Mouse (Mus musculus) common myeloid progenitor, adult 5-6 weeks (primary cell): ENCODE data around the gene Smok3c. TPM values are rescaled to one million over a fixed set of nuclear protein-coding genes. Genes with fewer than 3 reads are reported as not detected.
"Not testable (repeated sequence)": the region's sequence is repeated elsewhere in the genome, so short reads cannot be mapped to it uniquely, and the experiment has no call there.

ENCODE experiments used
- ATAC-seq: replicated peaks from 2 replicates; pipeline ENCODE4 v1.8.0; 2016; ENCODE audit warnings: low read depth, mild to moderate bottlenecking, moderate TSS enrichment, inconsistent platforms; ENCODE audit not compliant: poor library complexity, severe bottlenecking
- total RNA-seq: library from RNA; stranded (forward); fragments of 200-1000, 187-1606 nt; gene quantifications from 2 replicates; pipeline ENCODE4 v1.2.3, GENCODE M21; 2017

Gene Smok3c
- total RNA-seq, result not detected in 2 replicates

GRCm38 (mm10) chr5:138052894-138053293 lies at the start of gene Smok3c:
Gene Smok3c (plus strand): TSS chr5:138053194.
- not testable (repeated sequence) for ATAC-seq

GRCm38 (mm10) chr5:138009437-138009836 lies 43.6 kb upstream of the Smok3c start:
- ATAC-seq, result no peak

- no peak for ATAC-seq
Measured at GRCm38 (mm10) chr5:138012382-138012781, 40.6 kb upstream of the Smok3c start.

- no peak for ATAC-seq
Measured at GRCm38 (mm10) chr5:138016530-138016929, 36.5 kb upstream of the Smok3c start.

GRCm38 (mm10) chr5:138016997-138017396 lies 36.0 kb upstream of the Smok3c start:
- ATAC-seq, result no peak

- not testable (repeated sequence) for ATAC-seq
Measured at GRCm38 (mm10) chr5:138019577-138019976, 33.4 kb upstream of the Smok3c start.

- not testable (repeated sequence) for ATAC-seq
Measured at GRCm38 (mm10) chr5:138020961-138021479, 32.0 kb upstream of the Smok3c start, which contains the start of the genes Smok3a and Smok3b. Gene Smok3a (plus strand): TSS chr5:138021261. Gene Smok3b (plus strand): TSS chr5:138021429.

- ATAC-seq, result no peak
Measured at GRCm38 (mm10) chr5:138073803-138074202, 20.8 kb downstream of the Smok3c start.

GRCm38 (mm10) chr5:138075684-138076083 lies 22.7 kb downstream of the Smok3c start:
- no peak for ATAC-seq

- ATAC-seq, result no peak
Measured at GRCm38 (mm10) chr5:138076148-138076547, 23.2 kb downstream of the Smok3c start.

GRCm38 (mm10) chr5:138080456-138080855 lies 27.5 kb downstream of the Smok3c start:
- ATAC-seq, result no peak

GRCm38 (mm10) chr5:138081446-138081845 lies 28.5 kb downstream of the Smok3c start:
- no peak for ATAC-seq

- ATAC-seq, result no peak
Measured at GRCm38 (mm10) chr5:138083318-138083900, 30.4 kb downstream of the Smok3c start.

- ATAC-seq, result no peak
Measured at GRCm38 (mm10) chr5:138083936-138084335, 30.9 kb downstream of the Smok3c start.

- peak; percentile 24; the same call in 1 of the 2 replicates for ATAC-seq
Measured at GRCm38 (mm10) chr5:138084507-138084906, 31.5 kb downstream of the Smok3c start.

GRCm38 (mm10) chr5:138084996-138085395 lies 32.0 kb downstream of the Smok3c start, which contains the start of gene Zkscan1:
Gene Zkscan1 (plus strand): TSS chr5:138085084.
- ATAC-seq, result peak; percentile 98

- ATAC-seq, result peak; percentile 37
Measured at GRCm38 (mm10) chr5:138085421-138085911, 32.5 kb downstream of the Smok3c start.

GRCm38 (mm10) chr5:138086842-138087241 lies 33.8 kb downstream of the Smok3c start:
- no peak for ATAC-seq

- no peak for ATAC-seq
Measured at GRCm38 (mm10) chr5:138088366-138088765, 35.4 kb downstream of the Smok3c start.

- no peak for ATAC-seq
Measured at GRCm38 (mm10) chr5:138089108-138089551, 36.1 kb downstream of the Smok3c start.

- peak; percentile 55; the same call in 1 of the 2 replicates for ATAC-seq
Measured at GRCm38 (mm10) chr5:138090271-138090670, 37.3 kb downstream of the Smok3c start.
